Mouse (Mus musculus): Measurements from ENCODE around the gene Stard5.

- TF ChIP-seq POLR2A (IDR thresholded peaks at IDR 0.05; ENCODE audit: borderline replicate concordance, insufficient read depth, low read length) (no peak), CTCF (IDR thresholded peaks at IDR 0.05; ENCODE audit: borderline replicate concordance, insufficient read depth, low read depth, low read length) (no peak)
Observed at GRCm38 (mm10) chr7:83666087-83666595, 34.4 kb downstream of the Stard5 start.

Data from cerebellum, adult 2 months (tissue).